Mouse (Mus musculus): ENCODE measurements around the gene Hyal1.

GRCm38 (mm10) chr9:107624539-107624938, 47.8 kb downstream of the Hyal1 start:
- no peak for TF ChIP-seq GATA1 (IDR thresholded peaks at IDR 0.05; ENCODE audit: borderline replicate concordance, low read length)
- no peak for TF ChIP-seq CTCF (IDR thresholded peaks at IDR 0.05; ENCODE audit: low read depth, low read length)
- no peak for TF ChIP-seq POLR2AphosphoS5 (IDR thresholded peaks at IDR 0.05; ENCODE audit: insufficient replicate concordance, low read depth, low read length)

All from G1E (cell line).